Mouse (Mus musculus) v-Abl transformed pro-B cells (cell line): ENCODE measurements around the gene Tbxas1.

Experiments used
- in situ Hi-C, 2 experiments: fragments of 400-800 bp; cut with MboI; formaldehyde crosslinking; loops; one replicate each; pipeline ENCODE4 v1.15.1; 2025; ENCODE audit not compliant: unreplicated experiment in 2 of 2

Tbxas1 gene

GRCm38 (mm10) chr6:38885132-38885531 is 9.9 kb downstream of the Tbxas1 start:
- in situ Hi-C loops = loop anchor here in 1 of 2 experiments (25.0 kb wide), 1 partner anchor 498 kb away; the partner anchor contains the start of gene Ttc26

- in situ Hi-C loops = loop anchor here in 1 of 2 experiments (25.0 kb wide), 1 partner anchor 500 kb away; the partner anchor contains the start of gene Ttc26
Measured at GRCm38 (mm10) chr6:38887436-38887835, 12.2 kb downstream of the Tbxas1 start.

- in situ Hi-C loops = loop anchor here in 1 of 2 experiments (25.0 kb wide), 1 partner anchor 502 kb away; the partner anchor contains the start of gene Ttc26
Measured at GRCm38 (mm10) chr6:38889156-38889555, 14.0 kb downstream of the Tbxas1 start.

- in situ Hi-C loops = loop anchor here in 1 of 2 experiments (25.0 kb wide), 1 partner anchor 505 kb away; the partner anchor contains the start of gene Ttc26
Measured at GRCm38 (mm10) chr6:38892017-38892416, 16.8 kb downstream of the Tbxas1 start.

GRCm38 (mm10) chr6:38893615-38894014 is 18.4 kb downstream of the Tbxas1 start:
- in situ Hi-C loops = loop anchor here in 1 of 2 experiments (25.0 kb wide), 1 partner anchor 506 kb away; the partner anchor contains the start of gene Ttc26

GRCm38 (mm10) chr6:38900073-38900472 is 24.9 kb downstream of the Tbxas1 start:
- in situ Hi-C loops = loop anchor here (10.0 to 25.0 kb wide), 2 partner anchors 413 to 505 kb away; no protein-coding TSS in a partner anchor

- in situ Hi-C loops = loop anchor here (10.0 to 25.0 kb wide), 2 partner anchors 413 to 506 kb away; no protein-coding TSS in a partner anchor
Measured at GRCm38 (mm10) chr6:38900479-38901126, 25.4 kb downstream of the Tbxas1 start.

- in situ Hi-C loops = loop anchor here (10.0 to 25.0 kb wide), 2 partner anchors 414 to 506 kb away; no protein-coding TSS in a partner anchor
Measured at GRCm38 (mm10) chr6:38901152-38901551, 25.9 kb downstream of the Tbxas1 start.

GRCm38 (mm10) chr6:38901636-38902035 is 26.4 kb downstream of the Tbxas1 start:
- in situ Hi-C loops = loop anchor here (10.0 to 25.0 kb wide), 2 partner anchors 414 to 507 kb away; no protein-coding TSS in a partner anchor

- in situ Hi-C loops = loop anchor here (10.0 to 25.0 kb wide), 2 partner anchors 416 to 508 kb away; no protein-coding TSS in a partner anchor
Measured at GRCm38 (mm10) chr6:38902820-38903439, 27.7 kb downstream of the Tbxas1 start.

- in situ Hi-C loops = loop anchor here (5.0 to 25.0 kb wide), 4 partner anchors 164 to 511 kb away; no protein-coding TSS in a partner anchor
Measured at GRCm38 (mm10) chr6:38906005-38906404, 30.8 kb downstream of the Tbxas1 start.

GRCm38 (mm10) chr6:38908401-38908800 is 33.2 kb downstream of the Tbxas1 start:
- in situ Hi-C loops = loop anchor here (5.0 to 25.0 kb wide), 4 partner anchors 166 to 514 kb away; no protein-coding TSS in a partner anchor

- in situ Hi-C loops = loop anchor here (5.0 to 25.0 kb wide), 3 partner anchors 174 to 424 kb away; no protein-coding TSS in a partner anchor
Measured at GRCm38 (mm10) chr6:38910828-38911559, 35.8 kb downstream of the Tbxas1 start.

GRCm38 (mm10) chr6:38912121-38912660 is 37.0 kb downstream of the Tbxas1 start:
- in situ Hi-C loops = loop anchor here (5.0 to 25.0 kb wide), 3 partner anchors 175 to 425 kb away; no protein-coding TSS in a partner anchor

GRCm38 (mm10) chr6:38912845-38913244 is 37.6 kb downstream of the Tbxas1 start:
- in situ Hi-C loops = loop anchor here (5.0 to 25.0 kb wide), 3 partner anchors 176 to 426 kb away; no protein-coding TSS in a partner anchor

- in situ Hi-C loops = loop anchor here (5.0 to 25.0 kb wide), 3 partner anchors 176 to 426 kb away; no protein-coding TSS in a partner anchor
Measured at GRCm38 (mm10) chr6:38913386-38914042, 38.3 kb downstream of the Tbxas1 start.

- in situ Hi-C loops = loop anchor here (5.0 to 25.0 kb wide), 3 partner anchors 177 to 427 kb away; no protein-coding TSS in a partner anchor
Measured at GRCm38 (mm10) chr6:38914181-38914580, 39.0 kb downstream of the Tbxas1 start.

- in situ Hi-C loops = loop anchor here (25.0 kb wide), 1 partner anchor 428 kb away; no protein-coding TSS in a partner anchor
Measured at GRCm38 (mm10) chr6:38915776-38916175, 40.6 kb downstream of the Tbxas1 start.

GRCm38 (mm10) chr6:38916571-38916970 is 41.4 kb downstream of the Tbxas1 start:
- in situ Hi-C loops = loop anchor here (25.0 kb wide), 1 partner anchor 429 kb away; no protein-coding TSS in a partner anchor
